Comparison of ENCODE assay signal across 19 mouse cellular contexts in the genomic region with DNA sequence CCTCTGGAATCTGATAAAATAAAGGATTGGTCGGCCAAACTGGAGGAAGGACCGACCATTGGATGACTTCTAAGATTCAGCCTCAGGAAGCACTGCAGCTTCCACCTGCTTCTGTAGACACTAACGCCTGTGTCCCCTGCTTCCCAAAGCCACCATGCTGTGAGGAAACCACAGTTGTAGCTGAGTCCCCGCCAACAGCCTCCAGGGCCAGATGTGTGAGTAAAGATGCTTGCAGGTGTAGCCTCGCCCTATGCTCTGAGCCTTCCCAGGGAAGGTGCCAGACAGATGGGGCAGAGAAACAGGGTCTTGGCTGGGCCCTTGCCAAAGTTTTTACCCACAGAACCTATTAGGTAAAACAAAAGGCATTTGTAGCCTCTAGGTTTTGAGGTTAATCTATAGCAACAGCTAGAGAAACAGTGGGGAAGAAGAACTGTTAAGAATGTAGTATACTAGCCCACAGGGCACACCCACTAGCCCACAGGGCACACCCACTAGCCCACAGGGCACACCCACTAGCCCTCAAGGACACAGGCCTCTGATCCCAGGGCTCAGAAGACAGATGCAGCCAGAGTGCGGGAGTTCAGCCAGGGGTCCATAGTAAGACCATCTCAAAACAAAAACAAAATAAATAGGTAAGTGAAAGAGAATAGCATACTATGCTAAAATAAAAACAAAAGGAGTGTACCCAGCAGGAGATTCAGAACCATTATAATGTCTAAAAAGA. TPM values are rescaled to one million over a fixed set of nuclear protein-coding genes. Genes with fewer than 3 reads are reported as not detected.
DNase-seq lines count a peak whose midpoint lies in the region; ATAC-seq and TF ChIP-seq lines count a peak whose summit lies in the region.
"Had no signal": no experiment of that assay in that cellular context is flagged by ENCODE, and none has a peak within 500 bp of the region (broad histone marks: within the 10 kb centered on the region; RNA-seq: fewer than 3 reads in every experiment).

No protein-coding gene starts in this region.

- no peaks in the 10 kb centered on the region for H3K27me3 ChIP-seq in hindbrain, embryonic 12.5 days
- H3K27me3 ChIP-seq in lung, postnatal 0 days (replicated peaks; ENCODE audit: insufficient read depth, low read length) = no peaks in the 10 kb centered on the region
- H3K27me3 ChIP-seq: embryonic facial prominence, embryonic 13.5 days; liver, embryonic 15.5 days had no signal

- no peak overlapping the region for H3K9ac ChIP-seq in hindbrain, embryonic 12.5 days
- H3K9ac ChIP-seq in lung, postnatal 0 days (replicated peaks; ENCODE audit: low read depth) = no peak overlapping the region
- H3K9ac ChIP-seq: embryonic facial prominence, embryonic 13.5 days; liver, embryonic 15.5 days had no signal

- H3K4me3 ChIP-seq in hindbrain, embryonic 12.5 days = no peak overlapping the region
- no peak overlapping the region for H3K4me3 ChIP-seq in lung, postnatal 0 days (ENCODE audit: low read depth, low read length)
- H3K4me3 ChIP-seq: embryonic facial prominence, embryonic 13.5 days; heart, embryonic 10.5 days; liver, embryonic 15.5 days; megakaryocyte, embryonic 14.5 days had no signal

- H3K9me3 ChIP-seq in hindbrain, embryonic 12.5 days (replicated peaks) = no peaks in the 10 kb centered on the region
- H3K9me3 ChIP-seq in lung, postnatal 0 days (ENCODE audit: low read length) = no peaks in the 10 kb centered on the region
- H3K9me3 ChIP-seq: embryonic facial prominence, embryonic 13.5 days; heart, embryonic 10.5 days; liver, embryonic 15.5 days; megakaryocyte, embryonic 14.5 days had no signal

- no peak for ATAC-seq in hindbrain, embryonic 12.5 days (ENCODE audit: low FRiP score)
- ATAC-seq in lung, postnatal 0 days = no peak
- ATAC-seq: CD4-positive, CD25-positive, alpha-beta regulatory T cell, adult 4 months; forebrain, embryonic 16.5 days; inflammation-experienced regulatory T-cells, adult 6 months; midbrain, embryonic 16.5 days had no signal

- TF ChIP-seq EP300 in lung, postnatal 0 days (IDR thresholded peaks at IDR 0.05) = no peak

- H3K4me2 ChIP-seq in hindbrain, embryonic 12.5 days (replicated peaks) = no peak overlapping the region
- no peak overlapping the region for H3K4me2 ChIP-seq in lung, postnatal 0 days (replicated peaks; ENCODE audit: low read depth, low read length)
- H3K4me2 ChIP-seq: embryonic facial prominence, embryonic 13.5 days; liver, embryonic 15.5 days had no signal

- peak; percentile 65 for DNase-seq in R1 (ENCODE audit: low read depth, low spot score)
- peak; percentile 38 for DNase-seq in induced T-regulatory cell, adult 2 months (ENCODE audit: low read depth)
- DNase-seq in thymus, postnatal 0 days (ENCODE audit: low spot score) = peak; percentile 73
- no peak for DNase-seq in c-Kit-positive CD71-positive TER-119-positive erythroid progenitor cells, embryonic 14.5 days (ENCODE audit: low spot score)
- no peak for DNase-seq in right cerebral cortex, postnatal 10 days (ENCODE audit: low spot score in 2 of 2)
- DNase-seq in lung, postnatal 0 days (ENCODE audit: low spot score) = no peak
- DNase-seq: cerebellum, adult 9-11 months; kidney, adult 8-10 months; kidney, postnatal 25 days; right cerebral cortex, postnatal 25 days had no signal

- WGBS in hindbrain, embryonic 12.5 days = 58% methylated on average over 6 of the region's 6 CpGs
- 73% methylated on average over 6 of the region's 6 CpGs for WGBS in lung, postnatal 0 days

- peaks cover 9% of the 10 kb centered on the region; the same call in 1 of the 2 replicates for H3K36me3 ChIP-seq in hindbrain, embryonic 12.5 days
- H3K36me3 ChIP-seq in lung, postnatal 0 days (ENCODE audit: insufficient read depth, low read length) = no peaks in the 10 kb centered on the region; the same call in 1 of the 2 replicates

- no peak overlapping the region for H3K27ac ChIP-seq in hindbrain, embryonic 12.5 days
- H3K27ac ChIP-seq in lung, postnatal 0 days (ENCODE audit: low read length) = no peak overlapping the region
- H3K27ac ChIP-seq: embryonic facial prominence, embryonic 13.5 days; heart, embryonic 10.5 days; liver, embryonic 15.5 days had no signal

- H3K4me1 ChIP-seq in hindbrain, embryonic 12.5 days = peaks cover 9% of the 10 kb centered on the region; the same call in 1 of the 2 replicates
- no peaks in the 10 kb centered on the region for H3K4me1 ChIP-seq in lung, postnatal 0 days (ENCODE audit: insufficient read depth, low read depth, low read length)

- TF ChIP-seq CTCF in lung, postnatal 0 days (IDR thresholded peaks at IDR 0.05) = no peak

RNA-seq across cellular contexts. Expression of gene Tmem50b, which starts 9.7 kb away (rescaled TPM):
- polyA plus RNA-seq in thymus, postnatal 0 days (2015; fragmentation: Nextera tagmentation; extraction: Ambion mirVana) = 33.9 and 38.5 TPM in 2 replicates
- polyA plus RNA-seq in hindbrain, embryonic 12.5 days (2016; fragmentation: Nextera tagmentation; extraction: Ambion mirVana) = 46.6 and 48.7 TPM in 2 replicates
- 160 and 169 TPM in 2 replicates for polyA plus RNA-seq in lung, postnatal 0 days (2015; fragmentation: Nextera tagmentation; extraction: Ambion mirVana)

RNA-seq across cellular contexts. Expression of gene Dnajc28, which starts 30.9 kb away (rescaled TPM):
- 2.3 and 3.3 TPM in 2 replicates for polyA plus RNA-seq in thymus, postnatal 0 days (2015; fragmentation: Nextera tagmentation; extraction: Ambion mirVana)
- polyA plus RNA-seq in hindbrain, embryonic 12.5 days (2016; fragmentation: Nextera tagmentation; extraction: Ambion mirVana) = 4.9 and 6.2 TPM in 2 replicates
- 6.1 and 6.2 TPM in 2 replicates for polyA plus RNA-seq in lung, postnatal 0 days (2015; fragmentation: Nextera tagmentation; extraction: Ambion mirVana)

RNA-seq across cellular contexts. Expression of gene Ifngr2, which starts 41.0 kb away (rescaled TPM):
- polyA plus RNA-seq in thymus, postnatal 0 days (2015; fragmentation: Nextera tagmentation; extraction: Ambion mirVana) = 38.1 and 41.6 TPM in 2 replicates
- 47.1 and 48.6 TPM in 2 replicates for polyA plus RNA-seq in hindbrain, embryonic 12.5 days (2016; fragmentation: Nextera tagmentation; extraction: Ambion mirVana)
- 64.4 and 78.1 TPM in 2 replicates for polyA plus RNA-seq in lung, postnatal 0 days (2015; fragmentation: Nextera tagmentation; extraction: Ambion mirVana)

RNA-seq across cellular contexts. Expression of gene Gart, which starts 58.9 kb away (rescaled TPM):
- polyA plus RNA-seq in thymus, postnatal 0 days (2015; fragmentation: Nextera tagmentation; extraction: Ambion mirVana) = 125 and 133 TPM in 2 replicates
- polyA plus RNA-seq in hindbrain, embryonic 12.5 days (2016; fragmentation: Nextera tagmentation; extraction: Ambion mirVana) = 85.2 and 88.1 TPM in 2 replicates
- 27.3 and 30.9 TPM in 2 replicates for polyA plus RNA-seq in lung, postnatal 0 days (2015; fragmentation: Nextera tagmentation; extraction: Ambion mirVana)

RNA-seq across cellular contexts. Expression of gene Son, which starts 59.4 kb away (rescaled TPM):
- 132 and 172 TPM in 2 replicates for polyA plus RNA-seq in thymus, postnatal 0 days (2015; fragmentation: Nextera tagmentation; extraction: Ambion mirVana)
- 159 and 162 TPM in 2 replicates for polyA plus RNA-seq in hindbrain, embryonic 12.5 days (2016; fragmentation: Nextera tagmentation; extraction: Ambion mirVana)
- 132 and 143 TPM in 2 replicates for polyA plus RNA-seq in lung, postnatal 0 days (2015; fragmentation: Nextera tagmentation; extraction: Ambion mirVana)

Comparison
In these comparisons a context has a peak if more than half of its experiments do, and no peak if none do; other contexts are left out.
1. DNase-seq: peak in R1 (single experiment), induced T-regulatory cell, adult 2 months (single experiment) and thymus, postnatal 0 days (single experiment); none in c-Kit-positive CD71-positive TER-119-positive erythroid progenitor cells, embryonic 14.5 days (single experiment), right cerebral cortex, postnatal 10 days (0 of 2) and lung, postnatal 0 days (single experiment).